Mouse (Mus musculus) spleen, adult 18-20 months (tissue): ENCODE results near the gene Atraid.

ENCODE experiments used
- DNase-seq, 2 experiments: peaks; one replicate each; pipeline ENCODE4 v3.0.0; 2022; ENCODE audit warnings: mixed read lengths in 2 of 2

Gene Atraid

DNA sequence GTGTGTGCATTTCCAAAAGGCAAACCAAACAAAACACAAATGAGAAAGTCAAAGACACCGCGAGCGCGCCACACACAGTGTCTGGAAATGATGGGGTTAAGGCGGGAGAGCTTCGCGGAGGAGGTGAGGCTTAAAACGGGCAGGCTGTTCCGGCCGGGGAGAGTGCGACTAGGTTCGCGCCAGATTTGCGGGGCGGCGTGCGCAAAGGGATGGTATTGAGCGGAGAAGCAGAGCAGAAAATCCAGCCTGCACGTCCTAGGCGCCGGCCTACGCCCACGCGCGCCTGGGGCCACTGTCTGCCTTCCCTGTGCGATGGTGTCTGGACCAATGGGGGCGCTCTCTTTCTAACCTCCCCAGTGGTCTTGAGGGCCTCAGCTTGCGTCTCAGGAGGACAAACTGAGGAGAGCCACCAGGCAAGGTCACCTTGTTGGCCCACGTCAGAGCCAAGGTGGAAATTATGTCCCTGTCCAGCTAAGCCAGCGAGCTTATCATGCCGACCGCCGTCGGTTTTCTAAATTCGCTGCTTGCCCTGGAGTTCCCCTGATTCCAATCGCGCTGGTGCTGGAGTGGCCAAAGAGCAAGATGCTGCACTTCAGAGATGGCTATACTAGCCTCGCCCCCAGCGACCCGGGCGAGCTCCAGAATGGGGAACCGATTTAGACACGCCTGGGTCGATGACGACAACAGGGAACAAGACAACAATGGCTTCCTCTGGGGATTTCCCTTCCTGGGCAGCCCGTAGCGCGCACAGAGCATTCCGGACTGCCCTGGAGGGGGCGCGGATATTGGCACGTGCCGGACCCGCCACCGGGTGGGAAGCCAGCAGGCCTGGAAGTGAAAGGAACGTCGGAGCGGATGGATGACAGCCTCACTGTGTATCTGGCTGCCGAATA is 46.9 kb downstream of the Atraid start:
- peak; percentile 65 for DNase-seq

- no peak for DNase-seq
Observed at GRCm38 (mm10) chr5:31095711-31096480, 47.8 kb downstream of the Atraid start.
